Mouse (Mus musculus): ENCODE data around the gene Gm10720. TPM values are rescaled to one million over a fixed set of nuclear protein-coding genes. Genes with fewer than 3 reads are reported as not detected.
"Not testable (repeated sequence)": the region's sequence is repeated elsewhere in the genome, so short reads cannot be mapped to it uniquely, and the experiment has no call there.

Gm10720 gene
- polyA plus RNA-seq, 1 experiment from 2014 or later, result not detected

- H3K27me3 ChIP-seq (ENCODE audit: control insufficient read depth, insufficient read depth, low read length); H3K9ac ChIP-seq (ENCODE audit: low read length); H3K36me3 ChIP-seq (ENCODE audit: control insufficient read depth, insufficient read depth, low read length); H3K4me3 ChIP-seq (ENCODE audit: low read depth, low read length); H3K27ac ChIP-seq (ENCODE audit: low read depth, low read length); H3K4me1 ChIP-seq (ENCODE audit: control insufficient read depth, insufficient read depth, low read length); ATAC-seq (ENCODE audit: low FRiP score); H3K4me2 ChIP-seq; H3K9me3 ChIP-seq (ENCODE audit: control insufficient read depth, low read length); DNase-seq (ENCODE audit: low spot score, missing footprints): not testable (repeated sequence)
- WGBS, result 61% methylated on average over 15 of the region's 16 CpGs
Measured at GRCm38 (mm10) chr9:3023985-3024648, 8.7 kb downstream of the Gm10720 start.

- H3K9me3 ChIP-seq (ENCODE audit: control insufficient read depth, low read length); H3K36me3 ChIP-seq (ENCODE audit: control insufficient read depth, insufficient read depth, low read length); H3K4me2 ChIP-seq; H3K4me3 ChIP-seq (ENCODE audit: low read depth, low read length); ATAC-seq (ENCODE audit: low FRiP score); H3K27ac ChIP-seq (ENCODE audit: low read depth, low read length); H3K27me3 ChIP-seq (ENCODE audit: control insufficient read depth, insufficient read depth, low read length); H3K4me1 ChIP-seq (ENCODE audit: control insufficient read depth, insufficient read depth, low read length); H3K9ac ChIP-seq (ENCODE audit: low read length); DNase-seq (ENCODE audit: low spot score, missing footprints): not testable (repeated sequence)
- WGBS, result 71% methylated on average over 12 of the region's 12 CpGs
Measured at GRCm38 (mm10) chr9:3024912-3025467, 9.5 kb downstream of the Gm10720 start, which contains the start of gene Gm10717. Gene Gm10717, plus strand, starts transcription at chr9:3025417.

DNA sequence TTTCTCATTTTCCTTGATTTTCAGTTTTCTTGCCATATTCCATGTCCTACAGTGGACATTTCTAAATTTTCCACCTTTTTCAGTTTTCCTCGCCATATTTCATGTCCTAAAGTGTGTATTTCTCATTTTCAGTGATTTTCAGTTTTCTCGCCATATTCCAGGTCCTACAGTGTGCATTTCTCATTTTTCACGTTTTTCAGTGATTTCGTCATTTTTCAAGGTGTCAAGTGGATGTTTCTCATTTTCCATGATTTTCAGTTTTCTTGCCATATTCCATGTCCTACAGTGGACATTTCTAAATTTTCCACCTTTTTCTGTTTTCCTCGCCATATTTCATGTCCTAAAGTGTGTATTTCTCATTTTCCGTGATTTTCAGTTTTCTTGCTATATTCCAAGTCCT lies 10.2 kb downstream of the Gm10720 start:
- not testable (repeated sequence) for H3K36me3 ChIP-seq (ENCODE audit: control insufficient read depth, insufficient read depth, low read length); H3K4me1 ChIP-seq (ENCODE audit: control insufficient read depth, insufficient read depth, low read length); H3K4me3 ChIP-seq (ENCODE audit: low read depth, low read length)

GRCm38 (mm10) chr9:3026136-3026535 lies 10.7 kb downstream of the Gm10720 start:
- not testable (repeated sequence) for H3K4me2 ChIP-seq; H3K27ac ChIP-seq (ENCODE audit: low read depth, low read length); H3K9ac ChIP-seq (ENCODE audit: low read length); H3K4me1 ChIP-seq (ENCODE audit: control insufficient read depth, insufficient read depth, low read length); ATAC-seq (ENCODE audit: low FRiP score); H3K9me3 ChIP-seq (ENCODE audit: control insufficient read depth, low read length); H3K36me3 ChIP-seq (ENCODE audit: control insufficient read depth, insufficient read depth, low read length); H3K4me3 ChIP-seq (ENCODE audit: low read depth, low read length); DNase-seq (ENCODE audit: low spot score, missing footprints); H3K27me3 ChIP-seq (ENCODE audit: control insufficient read depth, insufficient read depth, low read length)
- 75% methylated on average over 5 of the region's 5 CpGs for WGBS

More for the DNA sequence above, 10.2 kb downstream of the Gm10720 start:
- not testable (repeated sequence) for H3K4me2 ChIP-seq; DNase-seq (ENCODE audit: low spot score, missing footprints); H3K9me3 ChIP-seq (ENCODE audit: control insufficient read depth, low read length); ATAC-seq (ENCODE audit: low FRiP score); H3K27me3 ChIP-seq (ENCODE audit: control insufficient read depth, insufficient read depth, low read length); H3K9ac ChIP-seq (ENCODE audit: low read length); H3K27ac ChIP-seq (ENCODE audit: low read depth, low read length)
- 67% methylated on average over 4 of the region's 6 CpGs for WGBS

DNA sequence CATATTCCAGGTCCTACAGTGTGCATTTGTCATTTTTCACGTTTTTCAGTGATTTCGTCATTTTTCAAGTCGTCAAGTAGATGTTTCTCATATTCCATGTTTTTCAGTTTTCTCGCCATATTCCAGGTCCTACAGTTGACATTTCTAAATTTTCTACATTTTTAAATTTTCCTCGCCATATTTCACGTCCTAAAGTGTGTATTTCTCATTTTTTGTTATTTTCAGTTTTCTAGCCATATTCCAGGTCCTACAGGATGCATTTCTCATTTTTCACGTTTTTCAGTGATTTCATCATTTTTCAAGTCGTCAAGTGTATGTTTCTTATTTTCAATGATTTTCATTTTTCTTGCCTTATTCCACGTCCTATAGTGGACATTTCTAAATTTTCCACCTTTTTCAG lies 11.3 kb downstream of the Gm10720 start:
- not testable (repeated sequence) for H3K9ac ChIP-seq (ENCODE audit: low read length); H3K27me3 ChIP-seq (ENCODE audit: control insufficient read depth, insufficient read depth, low read length); H3K4me1 ChIP-seq (ENCODE audit: control insufficient read depth, insufficient read depth, low read length); H3K4me2 ChIP-seq; H3K27ac ChIP-seq (ENCODE audit: low read depth, low read length); ATAC-seq (ENCODE audit: low FRiP score); H3K9me3 ChIP-seq (ENCODE audit: control insufficient read depth, low read length); H3K4me3 ChIP-seq (ENCODE audit: low read depth, low read length); H3K36me3 ChIP-seq (ENCODE audit: control insufficient read depth, insufficient read depth, low read length); DNase-seq (ENCODE audit: low spot score, missing footprints)
- WGBS, result 66% methylated on average over 9 of the region's 9 CpGs

DNA sequence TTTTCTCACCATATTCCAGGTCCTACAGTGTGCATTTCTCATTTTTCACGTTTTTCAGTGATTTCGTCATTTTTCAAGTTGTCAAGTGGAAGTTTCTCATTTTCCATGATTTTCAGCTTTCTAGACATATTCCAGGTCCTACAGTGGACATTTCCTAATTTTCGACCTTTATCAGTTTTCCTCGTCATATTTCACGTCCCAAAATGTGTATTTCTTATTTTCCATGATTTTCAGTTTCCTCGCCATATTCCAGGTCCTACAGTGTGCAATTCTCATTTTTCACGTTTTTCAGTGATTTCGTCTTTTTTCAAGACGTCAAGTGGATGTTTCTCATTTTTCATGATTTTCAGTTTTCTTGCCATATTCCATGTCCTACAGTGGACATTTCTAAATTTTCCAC lies 11.7 kb downstream of the Gm10720 start:
- not testable (repeated sequence) for H3K4me2 ChIP-seq; H3K4me1 ChIP-seq (ENCODE audit: control insufficient read depth, insufficient read depth, low read length); H3K27me3 ChIP-seq (ENCODE audit: control insufficient read depth, insufficient read depth, low read length); ATAC-seq (ENCODE audit: low FRiP score); H3K27ac ChIP-seq (ENCODE audit: low read depth, low read length); H3K9me3 ChIP-seq (ENCODE audit: control insufficient read depth, low read length); H3K36me3 ChIP-seq (ENCODE audit: control insufficient read depth, insufficient read depth, low read length); H3K9ac ChIP-seq (ENCODE audit: low read length); H3K4me3 ChIP-seq (ENCODE audit: low read depth, low read length)
- peak; percentile 97 for DNase-seq (ENCODE audit: low spot score, missing footprints)
- 72% methylated on average over 9 of the region's 9 CpGs for WGBS

GRCm38 (mm10) chr9:3029276-3030000 lies 14.0 kb downstream of the Gm10720 start:
- H3K4me1 ChIP-seq (ENCODE audit: control insufficient read depth, insufficient read depth, low read length); H3K9me3 ChIP-seq (ENCODE audit: control insufficient read depth, low read length); ATAC-seq (ENCODE audit: low FRiP score); H3K4me2 ChIP-seq; H3K9ac ChIP-seq (ENCODE audit: low read length); H3K27me3 ChIP-seq (ENCODE audit: control insufficient read depth, insufficient read depth, low read length); H3K36me3 ChIP-seq (ENCODE audit: control insufficient read depth, insufficient read depth, low read length); H3K27ac ChIP-seq (ENCODE audit: low read depth, low read length); H3K4me3 ChIP-seq (ENCODE audit: low read depth, low read length); DNase-seq (ENCODE audit: low spot score, missing footprints): not testable (repeated sequence)
- 62% methylated on average over 12 of the region's 16 CpGs for WGBS

DNA sequence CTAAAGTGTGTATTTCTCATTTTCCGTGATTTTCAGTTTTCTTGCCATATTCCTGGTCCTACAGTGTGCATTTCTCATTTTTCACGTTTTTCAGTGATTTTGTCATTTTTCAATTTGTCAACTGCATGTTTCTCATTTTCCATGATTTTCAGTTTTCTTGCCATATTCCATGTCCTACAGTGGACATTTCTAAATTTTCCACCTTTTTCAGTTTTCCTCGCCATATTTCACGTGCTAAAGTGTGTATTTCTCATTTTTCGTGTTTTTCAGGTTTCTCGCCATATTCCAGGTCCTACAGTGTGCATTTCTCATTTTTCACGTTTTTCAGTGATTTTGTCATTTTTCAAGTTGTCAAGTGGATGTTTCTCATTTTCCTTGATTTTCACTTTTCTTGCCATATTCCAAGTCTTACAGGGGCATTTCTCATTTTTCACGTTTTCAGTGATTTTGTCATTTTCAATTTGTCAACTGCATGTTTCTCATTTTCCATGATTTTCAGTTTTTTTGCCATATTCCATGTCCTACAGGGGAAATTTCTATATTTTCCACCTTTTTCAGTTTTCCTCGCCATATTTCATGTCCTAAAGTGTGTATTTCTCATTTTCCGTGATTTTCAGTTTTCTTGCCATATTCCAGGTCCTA lies 15.3 kb downstream of the Gm10720 start:
- H3K4me2 ChIP-seq; H3K4me1 ChIP-seq (ENCODE audit: control insufficient read depth, insufficient read depth, low read length); H3K27ac ChIP-seq (ENCODE audit: low read depth, low read length); H3K4me3 ChIP-seq (ENCODE audit: low read depth, low read length); H3K9ac ChIP-seq (ENCODE audit: low read length); H3K9me3 ChIP-seq (ENCODE audit: control insufficient read depth, low read length); H3K36me3 ChIP-seq (ENCODE audit: control insufficient read depth, insufficient read depth, low read length); H3K27me3 ChIP-seq (ENCODE audit: control insufficient read depth, insufficient read depth, low read length): not testable (repeated sequence)
- DNase-seq (ENCODE audit: low spot score, missing footprints), result peak; percentile 100
- ATAC-seq (ENCODE audit: low FRiP score), result peak; percentile 41; the same call in 1 of the 2 replicates
- WGBS, result 68% methylated on average over 2 of the region's 10 CpGs

DNA sequence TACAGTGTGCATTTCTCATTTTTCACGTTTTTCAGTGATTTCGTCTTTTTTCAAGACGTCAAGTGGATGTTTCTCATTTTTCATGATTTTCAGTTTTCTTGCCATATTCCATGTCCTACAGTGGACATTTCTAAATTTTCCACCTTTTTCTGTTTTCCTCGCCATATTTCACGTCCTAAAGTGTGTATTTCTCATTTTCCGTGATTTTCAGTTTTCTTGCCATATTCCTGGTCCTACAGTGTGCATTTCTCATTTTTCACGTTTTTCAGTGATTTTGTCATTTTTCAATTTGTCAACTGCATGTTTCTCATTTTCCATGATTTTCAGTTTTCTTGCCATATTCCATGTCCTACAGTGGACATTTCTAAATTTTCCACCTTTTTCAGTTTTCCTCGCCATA lies 18.8 kb downstream of the Gm10720 start, which contains the start of gene Gm17535:
Gm17535 (plus strand) TSS at position 301 of the 400 bp plus-strand sequence.
- ATAC-seq (ENCODE audit: low FRiP score); DNase-seq (ENCODE audit: low spot score, missing footprints); H3K27me3 ChIP-seq (ENCODE audit: control insufficient read depth, insufficient read depth, low read length); H3K27ac ChIP-seq (ENCODE audit: low read depth, low read length); H3K4me3 ChIP-seq (ENCODE audit: low read depth, low read length); H3K4me1 ChIP-seq (ENCODE audit: control insufficient read depth, insufficient read depth, low read length); H3K9ac ChIP-seq (ENCODE audit: low read length); H3K9me3 ChIP-seq (ENCODE audit: control insufficient read depth, low read length); H3K4me2 ChIP-seq; H3K36me3 ChIP-seq (ENCODE audit: control insufficient read depth, insufficient read depth, low read length): not testable (repeated sequence)
- WGBS, result no CpG with 5 or more reads among the region's 8 CpGs
